Mouse (Mus musculus) B cell, adult (primary cell): ENCODE measurements around the gene Slco6c1. TPM values are rescaled to one million over a fixed set of nuclear protein-coding genes. Genes with fewer than 3 reads are reported as not detected.

Source experiments
- total RNA-seq: library from RNA; stranded (reverse); gene quantifications from 4 replicates; pipeline ENCODE4 v1.2.4, GENCODE M21; 2023; ENCODE audit not compliant: inconsistent age

Gene Slco6c1
- not detected in 4 replicates for total RNA-seq

GRCm38 (mm10) chr1:97128201-97128600 is at the start of gene Slco6c1:
Slco6c1 (minus strand) TSS chr1:97128301.

